14 mouse cellular contexts compared by ENCODE assay signal in genomic region chr11:103909396-103909795, GRCm38 (mm10).
"Had no signal": no experiment of that assay in that cellular context is flagged by ENCODE, and none has a peak within 500 bp of the region (broad histone marks: within the 10 kb centered on the region; RNA-seq: fewer than 3 reads in every experiment).

No protein-coding gene starts in this region.

- H3K4me2 ChIP-seq: lung, embryonic 14.5 days; midbrain, embryonic 12.5 days; neural tube, embryonic 12.5 days had no signal

- DNase-seq: lung, adult 18-20 months; lung, embryonic 14.5 days; lung, postnatal 10 days; lung, postnatal 36 days; midbrain, embryonic 14.5 days; right cerebral cortex, postnatal 14 days; thymus, adult 18-20 months; thymus, postnatal 14 days; thymus, postnatal 36 days had no signal

- H3K4me1 ChIP-seq: neural tube, embryonic 12.5 days had no signal

- H3K27ac ChIP-seq: liver, embryonic 14.5 days; macrophage; midbrain, embryonic 12.5 days; neural tube, embryonic 12.5 days had no signal

- H3K9me3 ChIP-seq: megakaryocyte, embryonic 14.5 days; midbrain, embryonic 12.5 days; neural tube, embryonic 12.5 days had no signal

- H3K27me3 ChIP-seq: megakaryocyte, embryonic 14.5 days; midbrain, embryonic 12.5 days; neural tube, embryonic 12.5 days had no signal

- H3K9ac ChIP-seq: liver, embryonic 14.5 days; lung, embryonic 14.5 days; midbrain, embryonic 12.5 days; neural tube, embryonic 12.5 days had no signal

- H3K4me3 ChIP-seq: megakaryocyte, embryonic 14.5 days; midbrain, embryonic 12.5 days; neural tube, embryonic 12.5 days had no signal
